Mouse (Mus musculus): ENCODE data around the gene Rcvrn. TPM values are rescaled to one million over a fixed set of nuclear protein-coding genes. Genes with fewer than 3 reads are reported as not detected.

The Rcvrn gene
- not detected in 2 replicates for polyA plus RNA-seq (2016; fragmentation: Nextera tagmentation; extraction: Ambion mirVana)

DNA sequence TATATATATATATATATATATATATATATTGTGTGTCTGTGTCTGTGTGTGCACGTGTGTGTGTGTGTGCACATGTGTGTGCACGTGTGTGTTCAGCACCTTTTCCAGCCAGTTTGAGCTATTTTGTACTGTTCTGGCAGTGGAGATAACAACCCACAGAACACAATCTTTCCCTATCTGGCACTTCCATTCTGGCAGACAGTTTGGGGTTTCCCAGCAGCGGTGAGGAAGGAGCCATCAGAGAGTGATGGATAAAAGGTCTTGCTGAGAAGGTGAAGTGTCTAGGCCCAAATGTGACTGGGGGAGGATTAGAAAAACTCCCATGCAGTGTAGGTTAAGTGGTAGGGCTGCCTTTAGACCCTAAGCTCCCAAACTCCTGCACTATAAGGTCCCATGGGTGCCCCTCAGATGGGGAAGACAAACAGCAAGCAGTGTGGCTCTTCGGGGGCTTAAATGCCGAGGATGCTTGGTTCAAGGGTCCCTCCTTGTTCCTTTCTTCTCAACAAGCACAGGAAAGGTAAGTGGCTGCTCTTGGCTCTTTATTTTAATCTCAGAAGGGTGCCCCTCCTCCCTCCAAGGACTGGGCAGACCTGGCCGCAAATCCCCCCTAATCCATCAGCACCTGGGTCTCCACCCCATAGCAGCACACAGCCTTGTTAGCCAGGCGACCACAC lies at the start of gene Rcvrn:
Gene Rcvrn (plus strand): TSS at position 624 of the 674 bp plus-strand sequence.
- Histone ChIP-seq H3K36me3 (replicated peaks) (no peaks in the 10 kb centered on the region), H3K4me1 (peaks cover 6% of the 10 kb centered on the region), H3K27me3 (replicated peaks; ENCODE audit: low read depth, poor library complexity, severe bottlenecking) (0 out of 2 replicates have a peak, but pooled peaks cover 7% of the 10 kb centered on the region), H3K4me3 (no peak within 1 kb of the TSS), H3K27ac (replicated peaks) (no peak within 1 kb of the TSS), H3K9me3 (no peaks in the 10 kb centered on the region)
- 62% methylated on average over 7 of the region's 7 CpGs for WGBS
- DNase-seq (ENCODE audit: low spot score), result no peak

DNA sequence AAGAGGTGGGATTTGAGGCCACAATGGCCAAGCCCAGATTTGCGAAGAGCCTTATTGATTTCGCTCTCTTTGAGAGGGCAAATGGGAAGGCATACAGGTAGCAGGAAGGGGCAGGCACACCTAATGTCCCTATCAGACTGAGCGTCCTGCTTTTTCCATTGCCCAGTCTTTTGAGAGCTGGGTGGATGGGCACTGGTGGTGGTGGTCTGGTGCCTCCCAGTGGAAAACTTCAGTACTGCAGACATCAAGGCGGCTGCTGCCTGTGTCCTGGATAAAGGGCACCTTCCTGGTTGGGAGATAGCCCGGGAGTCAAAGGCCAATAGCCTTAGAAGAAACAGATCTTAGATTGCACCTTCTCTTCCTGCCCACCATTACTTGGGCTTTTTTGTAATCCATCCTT lies 47.4 kb upstream of the Rcvrn start:
- WGBS, result 25% methylated on average over 5 of the region's 5 CpGs

GRCm38 (mm10) chr11:67648651-67649407 lies 46.3 kb upstream of the Rcvrn start:
- H3K27me3 ChIP-seq (replicated peaks; ENCODE audit: low read depth, poor library complexity, severe bottlenecking), result no peaks in the 10 kb centered on the region
- peaks cover 17% of the 10 kb centered on the region for H3K4me1 ChIP-seq
- WGBS, result 80% methylated on average over 11 of the region's 11 CpGs
- H3K36me3 ChIP-seq (replicated peaks), result no peaks in the 10 kb centered on the region
- H3K27ac ChIP-seq (replicated peaks), result no peak overlapping the region
- H3K4me3 ChIP-seq, result no peak overlapping the region
- DNase-seq (ENCODE audit: low spot score), result no peak
- H3K9me3 ChIP-seq, result no peaks in the 10 kb centered on the region

More for the DNA sequence above, 47.4 kb upstream of the Rcvrn start:
- Histone ChIP-seq H3K9me3 (no peaks in the 10 kb centered on the region), H3K36me3 (replicated peaks) (no peaks in the 10 kb centered on the region), H3K27me3 (replicated peaks; ENCODE audit: low read depth, poor library complexity, severe bottlenecking) (no peaks in the 10 kb centered on the region), H3K27ac (replicated peaks) (no peak overlapping the region), H3K4me3 (no peak overlapping the region), H3K4me1 (peaks cover 12% of the 10 kb centered on the region)
- peak; percentile 78 for DNase-seq (ENCODE audit: low spot score)

DNA sequence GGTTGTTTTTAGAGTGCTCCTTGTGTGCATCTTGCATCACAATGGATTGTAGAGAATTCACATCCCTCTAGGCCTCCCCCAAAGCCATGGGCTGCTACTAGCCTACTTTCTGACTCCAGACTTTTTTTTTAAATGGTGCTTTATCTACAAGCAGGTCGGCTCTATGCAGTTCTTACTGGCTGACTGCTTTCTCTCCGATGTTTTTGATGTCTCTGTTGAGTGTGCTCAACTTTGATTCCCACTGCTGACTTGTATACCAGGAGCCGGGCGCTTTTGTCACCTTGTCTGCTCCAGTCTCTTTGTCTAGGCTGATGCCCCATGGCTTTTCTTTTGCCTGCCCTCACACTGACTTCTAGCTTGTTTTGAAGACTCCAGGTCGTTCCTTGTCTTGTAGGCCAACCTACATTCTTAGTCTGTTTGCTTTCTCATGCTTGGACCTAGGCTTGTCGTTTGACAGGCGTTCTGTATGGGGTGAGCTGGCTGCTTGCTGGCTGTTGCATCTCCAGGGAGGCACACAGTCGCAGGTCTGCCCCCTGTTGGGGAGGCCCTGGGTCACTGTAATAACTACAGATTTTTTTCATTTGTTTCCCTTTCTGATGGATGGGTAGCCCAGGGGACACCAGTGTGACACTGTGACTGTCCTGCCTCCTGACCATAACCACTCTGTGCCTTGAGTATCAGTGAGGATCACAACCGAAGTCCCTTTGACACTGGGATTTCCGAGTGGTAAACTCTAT lies 45.0 kb upstream of the Rcvrn start:
- Histone ChIP-seq H3K9me3 (no peaks in the 10 kb centered on the region), H3K27ac (replicated peaks) (no peak overlapping the region), H3K4me1 (peaks cover 20% of the 10 kb centered on the region), H3K27me3 (replicated peaks; ENCODE audit: low read depth, poor library complexity, severe bottlenecking) (no peaks in the 10 kb centered on the region), H3K4me3 (no peak overlapping the region), H3K36me3 (replicated peaks) (no peaks in the 10 kb centered on the region)
- WGBS, result 54% methylated on average over 10 of the region's 10 CpGs
- no peak for DNase-seq (ENCODE audit: low spot score)

DNA sequence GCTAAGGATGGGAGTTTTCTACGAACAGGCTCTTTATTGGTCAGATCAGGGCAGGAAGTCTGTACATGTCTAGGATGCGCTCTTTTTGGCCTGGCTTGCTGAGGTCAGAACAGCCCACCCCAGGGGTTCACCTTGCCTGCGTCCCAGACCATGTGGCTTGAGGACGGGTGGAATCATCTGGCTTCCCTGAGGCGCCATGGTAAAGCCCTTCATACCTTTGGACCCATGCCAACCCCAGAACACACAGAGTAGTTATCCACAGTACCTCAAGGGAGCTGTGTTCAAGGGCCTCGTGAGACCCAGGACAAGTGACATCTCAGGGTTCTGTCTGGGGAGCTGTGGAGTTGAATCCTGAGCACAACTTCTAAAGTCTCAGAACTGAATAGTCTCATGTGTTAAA lies 43.4 kb upstream of the Rcvrn start:
- Histone ChIP-seq H3K4me3 (no peak overlapping the region), H3K36me3 (replicated peaks) (no peaks in the 10 kb centered on the region), H3K27me3 (replicated peaks; ENCODE audit: low read depth, poor library complexity, severe bottlenecking) (no peaks in the 10 kb centered on the region), H3K4me1 (peaks cover 29% of the 10 kb centered on the region), H3K27ac (replicated peaks) (no peak overlapping the region), H3K9me3 (no peaks in the 10 kb centered on the region)
- DNase-seq (ENCODE audit: low spot score), result no peak
- WGBS, result 83% methylated on average over 6 of the region's 6 CpGs

DNA sequence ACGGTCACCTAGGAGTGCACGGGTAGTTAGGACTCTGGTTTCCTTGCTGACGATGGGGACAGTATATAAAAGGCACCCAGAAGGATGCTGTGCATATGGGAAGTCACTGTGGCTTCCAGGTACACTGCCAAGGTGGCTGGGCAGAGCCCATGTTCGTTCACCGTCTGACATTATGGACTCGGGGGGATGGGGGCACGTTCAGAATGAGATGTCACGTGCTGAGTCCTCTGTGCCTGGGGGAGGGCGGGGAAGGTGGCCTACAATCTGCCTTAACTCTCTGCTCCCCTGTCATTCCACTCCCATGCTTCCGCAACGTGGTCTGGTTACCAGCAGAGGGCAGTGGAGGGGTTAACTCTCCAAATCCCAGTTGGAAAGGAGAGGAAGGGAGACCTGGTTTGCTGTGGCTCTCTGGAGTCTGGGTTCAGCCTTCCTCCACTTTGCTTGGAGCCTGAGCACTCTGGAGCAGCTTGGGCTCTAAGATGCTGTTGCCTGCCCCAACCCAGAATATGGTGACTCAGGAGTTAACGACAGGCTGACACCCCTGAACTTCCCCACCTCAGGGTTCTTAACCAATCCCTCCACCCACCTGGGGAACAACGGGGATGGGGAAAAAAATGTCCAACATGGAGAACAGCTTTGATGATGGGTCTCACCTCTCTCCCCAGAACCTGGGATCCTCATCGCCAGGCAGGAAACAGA lies 42.8 kb upstream of the Rcvrn start:
- no peak overlapping the region for H3K27ac ChIP-seq (replicated peaks)
- peak overlapping the region; percentile 20; the same call in 1 of the 2 replicates for H3K4me3 ChIP-seq
- 15% methylated on average over 14 of the region's 14 CpGs for WGBS
- no peaks in the 10 kb centered on the region for H3K9me3 ChIP-seq
- H3K4me1 ChIP-seq, result peaks cover 29% of the 10 kb centered on the region
- no peaks in the 10 kb centered on the region for H3K27me3 ChIP-seq (replicated peaks; ENCODE audit: low read depth, poor library complexity, severe bottlenecking)
- H3K36me3 ChIP-seq (replicated peaks), result no peaks in the 10 kb centered on the region
- peak; percentile 61 for DNase-seq (ENCODE audit: low spot score)

GRCm38 (mm10) chr11:67652893-67653255 lies 42.3 kb upstream of the Rcvrn start:
- DNase-seq (ENCODE audit: low spot score), result peak; percentile 26
- Histone ChIP-seq H3K4me1 (peaks cover 29% of the 10 kb centered on the region), H3K27me3 (replicated peaks; ENCODE audit: low read depth, poor library complexity, severe bottlenecking) (no peaks in the 10 kb centered on the region), H3K9me3 (no peaks in the 10 kb centered on the region), H3K27ac (replicated peaks) (no peak overlapping the region), H3K4me3 (peak overlapping the region; percentile 20; the same call in 1 of the 2 replicates), H3K36me3 (replicated peaks) (no peaks in the 10 kb centered on the region)
- 39% methylated on average over 6 of the region's 6 CpGs for WGBS

DNA sequence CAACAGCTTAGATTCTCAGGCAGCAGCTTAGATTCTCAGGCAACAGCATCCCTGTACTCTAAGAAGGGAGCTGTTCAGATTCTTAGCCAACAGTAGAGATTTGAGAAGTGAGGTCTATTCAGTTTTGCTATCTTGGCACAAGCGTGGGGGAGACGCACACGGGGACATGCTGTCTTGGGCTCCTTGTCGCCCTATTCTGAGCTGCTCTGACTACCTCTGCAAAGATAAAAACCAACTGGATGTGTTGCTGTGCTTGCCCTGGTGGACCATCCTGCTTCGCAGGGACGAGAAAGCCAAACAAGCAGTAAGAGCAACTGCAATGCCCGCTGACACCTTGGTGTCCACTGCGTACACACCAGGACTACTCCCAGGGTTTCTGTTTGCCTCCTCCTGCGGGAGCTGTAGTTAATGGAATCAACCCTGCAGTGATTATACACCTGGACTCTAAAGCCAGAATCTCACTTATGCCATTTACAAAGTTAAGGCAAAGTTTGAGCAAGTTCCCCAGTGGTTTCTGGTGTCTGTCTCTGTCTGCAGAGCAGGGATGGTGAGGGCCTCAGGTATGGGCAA lies 41.5 kb upstream of the Rcvrn start:
- Histone ChIP-seq H3K36me3 (replicated peaks) (no peaks in the 10 kb centered on the region), H3K4me3 (no peak overlapping the region), H3K27me3 (replicated peaks; ENCODE audit: low read depth, poor library complexity, severe bottlenecking) (no peaks in the 10 kb centered on the region), H3K9me3 (no peaks in the 10 kb centered on the region), H3K27ac (replicated peaks) (no peak overlapping the region), H3K4me1 (peaks cover 29% of the 10 kb centered on the region)
- DNase-seq (ENCODE audit: low spot score), result no peak
- 92% methylated on average over 9 of the region's 9 CpGs for WGBS

- Histone ChIP-seq H3K4me3 (no peak overlapping the region), H3K36me3 (replicated peaks) (no peaks in the 10 kb centered on the region), H3K4me1 (peaks cover 29% of the 10 kb centered on the region), H3K27me3 (replicated peaks; ENCODE audit: low read depth, poor library complexity, severe bottlenecking) (no peaks in the 10 kb centered on the region), H3K9me3 (no peaks in the 10 kb centered on the region), H3K27ac (replicated peaks) (no peak overlapping the region)
- DNase-seq (ENCODE audit: low spot score), result no peak
- 83% methylated on average over 4 of the region's 4 CpGs for WGBS
Observed at GRCm38 (mm10) chr11:67654514-67654913, 40.6 kb upstream of the Rcvrn start.

DNA sequence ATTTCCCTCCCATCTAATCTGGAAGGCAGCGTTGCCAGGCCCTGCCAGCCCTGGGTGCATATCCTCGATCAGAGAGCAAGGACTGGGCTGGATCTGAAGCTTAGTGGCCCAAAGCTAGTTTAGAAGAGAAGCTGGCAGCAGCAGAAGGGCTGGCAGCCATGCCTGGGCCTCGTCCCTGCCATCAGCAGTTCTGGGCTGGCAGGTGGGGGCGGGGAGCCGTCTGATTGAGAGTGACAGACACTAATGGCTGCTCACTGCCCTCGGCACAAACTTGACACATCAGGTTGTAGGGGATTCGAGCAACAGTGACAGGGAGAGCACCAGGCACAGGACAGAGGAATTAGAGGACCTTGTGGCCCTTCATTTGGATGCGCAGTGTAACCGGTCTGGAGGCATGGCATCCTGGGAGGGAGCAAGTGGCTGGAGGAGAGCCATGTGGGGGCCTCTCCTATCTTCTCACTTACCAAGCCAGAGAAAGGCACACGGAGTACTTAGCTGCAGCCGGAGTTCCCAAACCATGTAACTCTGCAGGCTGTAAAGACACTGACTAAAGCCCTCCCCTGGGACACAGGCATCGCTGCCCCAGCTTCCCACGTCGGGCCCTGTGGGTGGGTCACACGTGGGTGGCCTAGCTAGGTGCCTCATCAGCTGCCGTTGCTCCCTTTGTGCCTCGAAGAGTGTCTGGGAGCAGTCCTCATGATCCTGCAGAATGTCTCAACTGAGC lies 39.7 kb upstream of the Rcvrn start:
- WGBS, result 72% methylated on average over 17 of the region's 17 CpGs
- H3K36me3 ChIP-seq (replicated peaks), result no peaks in the 10 kb centered on the region
- no peak overlapping the region for H3K4me3 ChIP-seq
- no peak overlapping the region for H3K27ac ChIP-seq (replicated peaks)
- no peak for DNase-seq (ENCODE audit: low spot score)
- no peaks in the 10 kb centered on the region for H3K9me3 ChIP-seq
- no peaks in the 10 kb centered on the region for H3K27me3 ChIP-seq (replicated peaks; ENCODE audit: low read depth, poor library complexity, severe bottlenecking)
- peaks cover 25% of the 10 kb centered on the region for H3K4me1 ChIP-seq

- Histone ChIP-seq H3K27me3 (replicated peaks; ENCODE audit: low read depth, poor library complexity, severe bottlenecking) (no peaks in the 10 kb centered on the region), H3K4me1 (peaks cover 25% of the 10 kb centered on the region), H3K36me3 (replicated peaks) (no peaks in the 10 kb centered on the region), H3K4me3 (no peak overlapping the region), H3K27ac (replicated peaks) (no peak overlapping the region), H3K9me3 (no peaks in the 10 kb centered on the region)
- 83% methylated on average over 7 of the region's 7 CpGs for WGBS
- DNase-seq (ENCODE audit: low spot score), result no peak
Observed at GRCm38 (mm10) chr11:67656366-67656765, 38.8 kb upstream of the Rcvrn start.
